Mouse (Mus musculus): ENCODE data around the gene Gnb1.
"Not testable (repeated sequence)": the region's sequence is repeated elsewhere in the genome, so short reads cannot be mapped to it uniquely, and the experiment has no call there.

Gene Gnb1

DNA sequence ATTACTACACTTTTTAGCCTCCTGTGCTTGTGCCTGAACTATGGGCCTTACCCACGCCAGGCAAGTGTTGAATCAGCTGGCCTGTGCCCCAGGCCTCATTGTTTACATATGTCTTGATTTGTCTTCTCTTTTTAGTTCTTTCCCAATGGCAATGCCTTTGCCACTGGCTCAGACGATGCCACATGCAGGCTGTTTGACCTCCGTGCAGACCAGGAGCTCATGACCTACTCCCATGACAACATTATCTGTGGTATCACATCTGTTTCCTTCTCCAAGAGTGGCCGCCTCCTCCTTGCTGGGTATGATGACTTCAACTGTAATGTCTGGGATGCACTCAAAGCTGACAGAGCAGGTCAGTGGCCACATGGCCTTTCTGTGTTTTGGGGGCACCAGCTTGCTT, 63.7 kb downstream of the Gnb1 start:
- DNase-seq, result no peak

DNA sequence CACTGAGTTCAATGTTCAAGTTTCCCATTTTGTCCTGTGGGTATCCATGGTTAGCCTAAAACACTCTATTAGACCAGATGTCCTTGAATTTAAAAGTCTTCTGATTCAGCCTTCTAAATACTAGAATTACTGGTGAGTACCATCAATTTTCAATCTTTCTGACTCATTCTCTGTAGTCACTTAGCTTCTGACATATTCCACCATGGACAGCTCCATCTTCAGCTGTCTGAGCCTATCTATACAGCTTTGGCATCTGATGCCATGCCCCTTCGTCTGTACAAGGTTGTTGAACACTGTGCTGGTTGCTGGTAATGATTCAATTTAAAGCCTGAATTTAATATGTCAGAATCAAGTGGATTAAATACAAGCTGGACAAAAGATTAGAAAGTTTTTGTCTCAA, 64.3 kb downstream of the Gnb1 start:
- DNase-seq, result no peak

DNA sequence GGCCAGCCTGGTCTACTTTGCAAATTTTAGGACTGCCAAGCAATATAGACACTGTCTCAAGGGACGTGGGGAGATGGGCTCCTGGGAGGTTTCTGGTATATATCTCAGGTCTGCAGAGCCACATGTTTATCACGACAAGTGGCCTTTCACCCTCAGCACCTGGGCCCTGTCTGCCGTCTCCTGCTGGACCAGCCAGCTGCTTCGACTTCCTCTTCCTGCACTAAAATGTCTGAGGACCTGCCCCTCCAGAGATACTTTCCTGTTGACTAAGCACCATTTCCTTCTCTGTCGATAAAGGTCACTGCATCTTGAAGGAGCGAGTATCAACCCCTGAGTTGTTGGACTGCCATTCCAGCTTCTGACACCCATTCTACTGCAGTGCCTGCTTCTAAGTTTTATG, 68.3 kb downstream of the Gnb1 start:
- DNase-seq, result no peak

GRCm38 (mm10) chr4:155560932-155561331, 69.8 kb downstream of the Gnb1 start:
- no peak for DNase-seq

- no peak for DNase-seq
These were observed 70.7 kb downstream of the Gnb1 start, which contains the start of gene Nadk for GRCm38 (mm10) chr4:155561661-155562442. Gene Nadk, plus strand, starts transcription at chr4:155562378.

- peak; percentile 64 for DNase-seq
These were observed 71.7 kb downstream of the Gnb1 start for GRCm38 (mm10) chr4:155562725-155563399.

DNA sequence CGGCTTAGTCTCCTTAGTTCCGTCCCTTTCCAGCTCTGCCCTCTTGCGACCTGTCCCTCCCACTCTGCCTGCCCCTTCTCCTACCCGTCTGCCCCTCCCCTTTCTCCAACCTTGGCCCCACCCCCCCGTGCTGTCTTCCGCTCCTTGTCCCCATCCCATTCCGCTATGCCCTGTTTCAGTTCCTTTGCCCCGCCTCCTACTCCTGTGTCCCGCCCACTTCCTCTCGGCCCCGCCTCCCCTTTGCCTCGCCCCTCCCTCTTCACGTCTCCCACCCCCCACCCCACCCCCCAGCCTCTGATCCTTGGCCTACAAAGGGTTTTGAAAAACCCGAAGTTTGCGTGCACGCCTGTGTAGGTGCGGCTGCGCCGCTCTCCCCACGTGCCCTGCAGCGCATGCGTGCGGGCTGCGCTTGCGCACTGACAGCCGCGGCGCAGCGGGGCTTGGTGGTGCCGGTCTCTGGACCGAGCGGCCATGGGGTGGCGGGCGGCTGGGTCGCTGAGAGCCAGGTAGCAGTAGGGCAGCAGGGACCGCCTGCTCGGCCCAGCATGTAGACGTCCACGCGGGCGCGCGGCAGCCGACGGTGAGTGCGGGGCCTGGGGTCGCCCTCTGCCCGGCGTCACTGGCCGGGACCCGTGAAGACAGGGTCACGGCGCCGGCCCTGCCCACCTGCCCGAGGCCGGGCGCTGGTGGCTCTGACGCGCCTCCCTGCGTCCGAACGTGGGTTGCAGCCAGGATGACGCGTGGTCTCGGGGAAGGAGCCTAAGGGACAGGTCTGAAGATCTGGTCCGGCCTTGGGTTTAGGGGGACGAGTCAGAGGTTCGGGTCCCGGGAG, 72.5 kb downstream of the Gnb1 start:
- DNase-seq, result peak; percentile 98

DNA sequence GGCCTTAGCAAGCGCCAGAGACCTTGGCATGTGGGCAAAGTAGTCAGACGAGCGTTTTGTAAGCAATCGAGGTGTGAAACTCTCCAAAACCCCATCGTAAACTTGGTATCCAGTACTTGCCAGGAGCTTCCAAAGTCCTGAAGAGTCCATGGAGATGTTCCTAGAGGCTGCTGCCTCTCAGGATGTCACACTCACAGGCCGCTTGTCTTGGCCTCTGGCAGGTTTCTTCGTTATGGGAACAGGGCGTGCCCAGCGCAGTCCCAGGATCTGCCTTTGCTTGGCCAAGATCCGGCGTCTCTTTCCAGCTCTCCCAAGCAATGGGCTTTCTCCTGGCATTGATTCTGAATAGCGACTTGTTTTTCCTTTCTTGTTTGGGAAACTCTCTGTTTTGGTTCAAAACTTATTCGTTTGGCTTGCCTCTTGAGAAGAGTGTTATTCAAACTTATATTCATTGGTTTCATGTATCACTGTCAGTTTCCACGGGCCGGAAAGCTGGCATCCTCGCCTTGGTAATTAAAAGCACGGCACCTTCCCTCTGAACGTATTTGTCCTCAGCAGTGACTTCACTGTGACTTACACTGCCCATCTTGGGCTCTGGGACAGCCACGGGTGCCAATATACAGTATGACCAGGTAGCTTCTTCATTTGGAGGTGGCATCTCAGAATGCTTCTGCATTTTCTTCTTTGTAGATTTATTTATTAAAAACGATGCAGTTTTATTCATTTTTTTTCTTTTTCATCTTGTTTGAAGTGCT, 73.3 kb downstream of the Gnb1 start:
- DNase-seq, result no peak

- no peak for DNase-seq
These were observed 75.4 kb downstream of the Gnb1 start for GRCm38 (mm10) chr4:155566555-155566954.

GRCm38 (mm10) chr4:155568170-155568569, 77.0 kb downstream of the Gnb1 start:
- DNase-seq, result peak; percentile 57

- DNase-seq, result no peak
These were observed 77.6 kb downstream of the Gnb1 start for GRCm38 (mm10) chr4:155568632-155569370.

DNA sequence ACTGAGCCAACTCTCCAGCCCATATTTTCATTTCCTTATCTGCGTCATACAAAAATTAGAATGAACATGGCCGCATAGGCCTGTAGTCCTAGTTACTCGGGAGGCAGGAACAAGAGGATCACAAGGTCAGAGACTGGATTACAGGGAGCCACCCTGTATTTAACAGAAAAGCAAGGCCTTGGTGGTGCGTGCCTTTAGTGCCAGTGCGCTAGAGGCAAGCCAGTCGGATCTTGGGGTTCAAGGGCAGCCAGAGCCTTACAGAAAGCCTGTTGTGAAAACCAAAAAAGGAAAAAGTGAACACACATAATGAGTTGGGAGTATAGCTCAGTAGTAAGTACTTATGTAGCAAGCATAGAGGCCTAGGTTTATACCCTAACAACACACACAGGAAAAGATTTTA, 78.7 kb downstream of the Gnb1 start:
- no peak for DNase-seq

- DNase-seq, result not testable (repeated sequence)
These were observed 79.2 kb downstream of the Gnb1 start for GRCm38 (mm10) chr4:155570315-155570714.

DNA sequence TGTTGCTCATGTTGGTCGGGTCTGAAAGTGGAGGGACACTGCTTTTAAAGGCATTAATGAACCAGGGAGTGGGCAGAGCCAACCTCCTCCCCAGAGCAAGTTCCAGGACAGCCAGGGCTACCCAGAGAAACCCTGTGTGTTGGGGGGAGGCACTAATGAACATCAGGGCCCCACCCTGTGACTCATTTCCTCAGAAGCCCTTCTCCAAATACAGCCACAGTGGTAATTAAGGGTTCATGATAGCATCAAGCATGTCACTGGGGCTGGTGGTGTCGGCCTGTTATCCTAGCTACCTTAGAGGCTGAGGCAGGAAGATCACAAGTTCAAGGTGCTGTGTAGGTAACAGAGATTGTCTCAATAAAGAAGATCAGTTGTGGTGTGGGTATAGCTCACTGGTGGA, 80.3 kb downstream of the Gnb1 start:
- no peak for DNase-seq

- no peak for DNase-seq
These were observed 82.0 kb downstream of the Gnb1 start for GRCm38 (mm10) chr4:155573155-155573554.

- no peak for DNase-seq
These were observed 82.7 kb downstream of the Gnb1 start for GRCm38 (mm10) chr4:155573876-155574275.

DNA sequence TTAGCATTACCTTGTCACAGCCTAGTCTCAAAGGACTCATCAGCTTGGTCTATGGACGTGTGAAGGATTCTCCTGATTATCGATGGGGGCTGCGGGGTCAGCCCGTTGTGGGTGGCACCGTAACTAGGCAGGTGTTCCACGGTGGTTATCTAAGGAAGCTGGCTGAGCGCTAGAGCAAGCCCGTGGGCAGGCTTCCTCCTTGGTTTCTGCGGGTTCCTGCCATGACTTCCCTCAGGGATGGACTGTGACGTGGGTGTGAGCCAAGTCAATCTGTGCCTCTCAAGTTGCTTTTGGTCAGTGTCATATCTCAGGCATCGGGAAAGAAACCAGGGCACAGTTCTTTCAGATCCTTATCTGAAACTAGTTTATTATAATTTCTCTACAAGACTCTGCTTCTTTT, 83.8 kb downstream of the Gnb1 start:
- DNase-seq, result no peak

DNA sequence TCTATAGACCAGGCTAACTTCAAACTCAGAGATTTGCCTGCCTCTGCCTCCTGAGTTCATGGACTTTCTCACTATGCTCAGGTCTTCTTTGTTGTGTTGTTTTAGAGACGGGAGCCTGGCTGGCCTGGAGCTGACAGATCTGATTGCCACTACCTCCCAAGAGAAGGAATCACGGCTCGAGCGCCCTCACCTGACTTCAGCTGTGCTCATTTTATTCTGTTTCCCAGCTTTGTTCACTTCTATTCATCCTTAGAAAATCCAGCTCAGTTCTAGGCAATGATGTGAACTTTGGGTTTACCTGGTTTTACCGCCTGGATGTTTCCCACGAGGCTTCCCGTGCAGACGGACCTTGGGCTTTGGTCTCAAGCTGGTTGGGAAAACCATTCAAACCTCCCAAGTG, 84.4 kb downstream of the Gnb1 start:
- no peak for DNase-seq

DNA sequence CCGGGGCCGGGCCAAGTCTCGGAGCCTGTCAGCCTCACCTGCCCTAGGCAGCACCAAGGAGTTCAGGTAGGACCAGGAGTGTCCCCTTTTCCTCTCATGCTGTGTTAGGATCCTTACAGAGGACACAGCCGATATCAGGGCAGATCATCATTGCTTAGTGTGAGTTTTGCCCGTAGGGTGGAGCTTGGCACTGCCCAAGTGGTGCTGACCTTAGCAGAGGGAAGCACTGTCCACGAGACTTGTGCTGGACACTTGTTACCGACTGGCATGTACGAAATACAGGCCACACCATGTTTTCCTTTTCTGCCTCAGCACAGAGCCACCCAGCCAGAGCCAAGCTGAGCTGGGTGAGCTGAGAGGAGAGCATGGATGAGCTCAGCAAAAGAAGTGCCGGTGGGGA, 86.0 kb downstream of the Gnb1 start:
- DNase-seq, result no peak

DNA sequence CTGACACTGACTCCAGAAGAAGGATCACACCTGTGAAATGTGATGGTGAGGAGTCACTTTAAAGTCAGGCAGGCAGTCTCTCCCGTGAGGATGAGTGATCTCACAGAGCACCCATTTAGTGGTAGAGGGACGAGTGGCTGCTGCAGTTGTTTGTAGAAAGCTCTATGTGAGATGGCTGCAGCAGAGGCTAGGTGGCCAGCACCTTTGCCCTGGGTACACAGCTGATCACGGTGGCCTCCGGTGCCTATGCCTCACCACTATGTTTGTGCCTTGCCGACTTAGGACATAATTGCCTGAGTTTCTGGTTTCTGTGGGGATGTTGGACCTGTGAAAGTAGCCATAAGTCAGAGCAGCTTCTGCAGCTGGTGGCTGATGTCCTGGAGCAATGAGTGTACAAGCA, 86.6 kb downstream of the Gnb1 start:
- DNase-seq, result no peak

DNA sequence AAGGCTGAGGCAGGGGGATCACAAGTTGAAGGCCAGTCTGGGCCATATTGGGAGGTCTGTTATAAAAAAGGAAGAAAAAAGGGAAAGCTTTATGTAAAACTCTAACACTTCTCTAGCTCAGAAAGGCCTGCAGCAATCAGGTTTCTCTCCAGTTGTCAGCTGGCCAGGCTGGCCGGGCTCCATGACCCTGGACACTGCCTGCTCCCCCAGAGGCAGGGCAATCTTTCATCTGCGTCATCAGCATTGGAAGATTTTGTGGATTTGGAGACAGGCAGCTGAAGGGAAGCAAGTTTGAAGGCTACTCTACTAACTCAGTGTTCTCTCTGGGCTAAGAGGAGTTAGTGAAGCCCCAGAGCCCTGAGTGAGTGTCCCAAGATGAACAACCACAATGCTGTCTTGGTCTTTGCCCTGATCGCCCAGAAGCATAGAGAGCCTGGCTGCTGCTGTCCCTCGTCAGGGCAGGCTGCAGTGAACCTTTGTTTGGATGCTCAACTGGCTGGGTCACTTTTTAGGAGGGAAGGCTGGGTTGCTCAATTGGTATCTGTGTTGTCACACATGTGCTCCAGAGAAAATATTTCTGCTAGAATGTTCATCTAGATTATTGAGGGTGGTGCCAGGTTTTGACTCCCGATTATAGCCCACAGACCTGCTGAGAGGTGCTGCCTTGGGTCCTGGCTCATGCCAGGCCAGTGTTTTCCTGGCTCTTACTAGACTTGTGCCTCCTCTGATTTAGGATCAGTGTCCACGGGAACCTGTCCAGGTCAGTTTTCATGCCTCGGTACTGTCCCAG, 87.4 kb downstream of the Gnb1 start:
- DNase-seq, result no peak
